Mouse (Mus musculus) v-Abl transformed pro-B cells (cell line): ENCODE results near the gene Pcbp2.

Source experiments
- in situ Hi-C, 2 experiments: fragments of 400-800 bp; cut with MboI; formaldehyde crosslinking; loops; one replicate each; pipeline ENCODE4 v1.15.1; 2025; ENCODE audit not compliant: unreplicated experiment in 2 of 2

The Pcbp2 gene

GRCm38 (mm10) chr15:102517976-102518858 lies 47.9 kb downstream of the Pcbp2 start, which contains the start of gene Tarbp2:
Tarbp2 (plus strand) TSS chr15:102518192.
- in situ Hi-C loops, result loop anchor here in 1 of 2 experiments (10.0 kb wide), 1 partner anchor 53 kb away; no protein-coding TSS in a partner anchor

GRCm38 (mm10) chr15:102518859-102519201 lies 48.5 kb downstream of the Pcbp2 start:
- in situ Hi-C loops, result loop anchor here in 1 of 2 experiments (10.0 kb wide), 1 partner anchor 54 kb away; no protein-coding TSS in a partner anchor

- in situ Hi-C loops, result loop anchor here (5.0 to 10.0 kb wide), 4 partner anchors 55 to 155 kb away; partner anchors contain the start of gene Atp5g2 (in 1 of the 2)
These were observed 49.1 kb downstream of the Pcbp2 start for GRCm38 (mm10) chr15:102519211-102520141.

GRCm38 (mm10) chr15:102520416-102520815 lies 50.1 kb downstream of the Pcbp2 start:
- in situ Hi-C loops, result loop anchor here (5.0 to 10.0 kb wide), 3 partner anchors 58 to 154 kb away; partner anchors contain the start of gene Atp5g2 (in 1 of the 2)

GRCm38 (mm10) chr15:102521480-102521879 lies 51.1 kb downstream of the Pcbp2 start:
- in situ Hi-C loops, result loop anchor here (5.0 to 10.0 kb wide), 3 partner anchors 59 to 153 kb away; partner anchors contain the start of gene Atp5g2 (in 1 of the 2)

GRCm38 (mm10) chr15:102524892-102525485 lies 54.6 kb downstream of the Pcbp2 start, which contains the start of gene Npff:
Npff (minus strand) TSS chr15:102524942.
- in situ Hi-C loops, result loop anchor here (5.0 to 25.0 kb wide), 5 partner anchors 63 to 937 kb away; partner anchors contain the start of genes Atp5g2 (in 1 of the 2) and Nckap1l (in 1 of the 2)

- in situ Hi-C loops, result loop anchor here (5.0 to 25.0 kb wide), 4 partner anchors 96 to 936 kb away; partner anchors contain the start of genes Atp5g2 (in 1 of the 2) and Nckap1l (in 1 of the 2)
These were observed 56.0 kb downstream of the Pcbp2 start for GRCm38 (mm10) chr15:102526111-102527002.

- in situ Hi-C loops, result loop anchor here (5.0 to 25.0 kb wide), 4 partner anchors 94 to 934 kb away; partner anchors contain the start of genes Atp5g2 (in 1 of the 2) and Nckap1l (in 1 of the 2)
These were observed 57.6 kb downstream of the Pcbp2 start for GRCm38 (mm10) chr15:102527936-102528335.

- in situ Hi-C loops, result loop anchor here (5.0 to 25.0 kb wide), 4 partner anchors 94 to 934 kb away; partner anchors contain the start of genes Atp5g2 (in 1 of the 2) and Nckap1l (in 1 of the 2)
These were observed 58.1 kb downstream of the Pcbp2 start for GRCm38 (mm10) chr15:102528396-102528795.

- in situ Hi-C loops, result loop anchor here in 1 of 2 experiments (25.0 kb wide), 1 partner anchor 932 kb away; the partner anchor contains the start of gene Nckap1l
These were observed 60.2 kb downstream of the Pcbp2 start for GRCm38 (mm10) chr15:102530566-102530965.

- in situ Hi-C loops, result loop anchor here in 1 of 2 experiments (25.0 kb wide), 1 partner anchor 931 kb away; the partner anchor contains the start of gene Nckap1l
These were observed 61.2 kb downstream of the Pcbp2 start for GRCm38 (mm10) chr15:102531586-102531985.

GRCm38 (mm10) chr15:102532106-102532900 lies 62.0 kb downstream of the Pcbp2 start:
- in situ Hi-C loops, result loop anchor here in 1 of 2 experiments (25.0 kb wide), 1 partner anchor 930 kb away; the partner anchor contains the start of gene Nckap1l

GRCm38 (mm10) chr15:102533926-102534325 lies 63.6 kb downstream of the Pcbp2 start:
- in situ Hi-C loops, result loop anchor here in 1 of 2 experiments (25.0 kb wide), 1 partner anchor 928 kb away; the partner anchor contains the start of gene Nckap1l

GRCm38 (mm10) chr15:102544801-102545200 lies 74.5 kb downstream of the Pcbp2 start:
- in situ Hi-C loops, result loop anchor here in 1 of 2 experiments (10.0 to 25.0 kb wide), 2 partner anchors 110 to 918 kb away; partner anchors contain the start of gene Nckap1l

- in situ Hi-C loops, result loop anchor here in 1 of 2 experiments (10.0 to 25.0 kb wide), 2 partner anchors 109 to 916 kb away; partner anchors contain the start of gene Nckap1l
These were observed 75.9 kb downstream of the Pcbp2 start for GRCm38 (mm10) chr15:102546246-102546645.

- in situ Hi-C loops, result loop anchor here in 1 of 2 experiments (10.0 to 25.0 kb wide), 2 partner anchors 108 to 915 kb away; partner anchors contain the start of gene Nckap1l
These were observed 76.5 kb downstream of the Pcbp2 start for GRCm38 (mm10) chr15:102546677-102547427.
